Mouse (Mus musculus): Measurements from ENCODE around the gene Srcin1. TPM values are rescaled to one million over a fixed set of nuclear protein-coding genes. Genes with fewer than 3 reads are reported as not detected.

Gene Srcin1
- polyA plus RNA-seq, 1 experiment, result not detected

DNA sequence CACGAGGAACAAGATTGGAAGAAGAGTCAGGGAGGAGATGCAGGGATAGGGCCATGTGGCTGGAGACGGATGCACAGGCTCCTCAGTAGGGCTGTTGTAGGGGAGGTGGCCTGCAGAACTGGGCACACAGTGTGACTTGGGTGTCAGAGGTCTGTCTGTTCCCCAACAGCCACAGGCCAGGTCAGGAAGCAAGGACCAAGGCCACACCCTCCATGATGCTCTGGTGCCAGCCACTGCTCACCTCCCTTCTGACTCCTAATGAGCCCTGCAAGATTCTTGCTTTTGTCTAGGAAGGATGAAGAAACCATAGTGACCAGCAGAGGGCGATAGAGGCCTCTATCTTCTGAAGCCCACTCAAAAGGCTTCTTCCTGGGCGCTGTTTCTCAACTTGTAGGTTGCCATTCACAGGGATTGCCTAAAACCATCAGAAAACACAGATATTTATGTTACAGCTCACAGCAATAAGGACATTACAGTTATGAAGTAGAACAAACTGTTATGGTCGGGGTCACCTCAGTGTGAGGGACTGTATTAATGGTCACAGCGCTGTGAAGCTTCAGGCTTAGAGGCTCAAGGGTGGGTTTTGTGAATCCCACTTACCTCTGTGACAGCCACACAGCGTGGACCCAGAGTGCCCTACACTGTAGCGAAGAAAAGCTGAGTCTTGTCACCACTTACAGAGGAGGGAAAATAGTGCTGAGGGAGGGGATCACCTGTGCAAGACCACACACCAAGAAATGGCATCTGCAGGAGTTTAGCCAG is 99.5 kb downstream of the Srcin1 start:
- no peak overlapping the region for H3K4me3 ChIP-seq
- TF ChIP-seq CEBPB (IDR thresholded peaks at IDR 0.05; ENCODE audit: insufficient read depth, poor library complexity, severe bottlenecking) (no peak), POLR2A (IDR thresholded peaks at IDR 0.05; ENCODE audit: insufficient read length, low read depth) (no peak), MYOG (IDR thresholded peaks at IDR 0.05; ENCODE audit: control insufficient read depth in 1 of 3, insufficient read depth in 1 of 3, insufficient read length in 2 of 3, low read depth in 2 of 3) (no peak), E2F4 (IDR thresholded peaks at IDR 0.05; ENCODE audit: insufficient read depth) (no peak), USF1 (IDR thresholded peaks at IDR 0.05; ENCODE audit: low read depth) (no peak), REST (IDR thresholded peaks at IDR 0.05; ENCODE audit: insufficient read depth, insufficient read length) (no peak), MYOD1 (IDR thresholded peaks at IDR 0.05; ENCODE audit: control insufficient read depth in 1 of 3, insufficient read length in 2 of 3, low read depth in 2 of 3) (no peak), MAX (IDR thresholded peaks at IDR 0.05; ENCODE audit: low read depth) (no peak), POLR2AphosphoS2 (IDR thresholded peaks at IDR 0.05; ENCODE audit: insufficient read length, low read depth) (no peak), TCF12 (IDR thresholded peaks at IDR 0.05; ENCODE audit: insufficient read depth, poor library complexity, severe bottlenecking) (no peak), SRF (IDR thresholded peaks at IDR 0.05; ENCODE audit: control insufficient read depth, insufficient read length, low read depth) (no peak), TCF3 (IDR thresholded peaks at IDR 0.05; ENCODE audit: insufficient read length, low read depth) (no peak)
- H3K4me2 ChIP-seq (ENCODE audit: low read depth), result no peak overlapping the region
- peaks cover 11% of the 10 kb centered on the region for H3K79me2 ChIP-seq (ENCODE audit: control insufficient read depth, insufficient read depth)
- H3K36me3 ChIP-seq (ENCODE audit: control insufficient read depth, insufficient read depth), result peaks cover 72% of the 10 kb centered on the region
- H3K27me3 ChIP-seq (ENCODE audit: control insufficient read depth, insufficient read depth, insufficient read length), result no peaks in the 10 kb centered on the region
- no peak overlapping the region for H3ac ChIP-seq (ENCODE audit: control insufficient read depth, insufficient read length)

DNA sequence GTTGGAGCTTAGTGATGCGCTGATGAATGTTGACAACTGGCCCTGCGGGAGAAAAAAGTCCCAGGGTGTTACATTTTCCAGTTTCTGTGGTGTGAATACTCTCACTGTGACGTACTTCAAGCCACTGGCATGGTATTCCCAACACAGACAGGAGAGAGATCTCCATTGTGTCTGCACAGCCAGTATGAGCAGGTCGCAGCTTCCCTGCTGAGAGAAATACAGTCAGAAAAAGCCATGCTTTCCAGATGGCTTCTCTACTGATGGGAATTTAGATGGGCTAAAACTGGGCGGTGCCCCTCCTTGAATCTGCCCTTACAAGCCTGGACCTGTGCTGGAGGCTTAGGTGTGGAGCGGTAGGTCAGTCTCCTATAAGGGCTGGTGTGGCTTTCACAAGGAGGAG is 104.7 kb downstream of the Srcin1 start:
- Histone ChIP-seq H3ac (ENCODE audit: control insufficient read depth, insufficient read length) (no peak overlapping the region), H3K27me3 (ENCODE audit: control insufficient read depth, insufficient read depth, insufficient read length) (no peaks in the 10 kb centered on the region), H3K79me2 (ENCODE audit: control insufficient read depth, insufficient read depth) (no peaks in the 10 kb centered on the region), H3K4me2 (ENCODE audit: low read depth) (no peak overlapping the region), H3K36me3 (ENCODE audit: control insufficient read depth, insufficient read depth) (peaks cover 53% of the 10 kb centered on the region), H3K4me3 (no peak overlapping the region)
- TF ChIP-seq POLR2A (IDR thresholded peaks at IDR 0.05; ENCODE audit: insufficient read length, low read depth) (no peak), MYOG (IDR thresholded peaks at IDR 0.05; ENCODE audit: control insufficient read depth in 1 of 3, insufficient read depth in 1 of 3, insufficient read length in 2 of 3, low read depth in 2 of 3) (no peak), POLR2AphosphoS2 (IDR thresholded peaks at IDR 0.05; ENCODE audit: insufficient read length, low read depth) (no peak), TCF3 (IDR thresholded peaks at IDR 0.05; ENCODE audit: insufficient read length, low read depth) (no peak), MAX (IDR thresholded peaks at IDR 0.05; ENCODE audit: low read depth) (no peak), SRF (IDR thresholded peaks at IDR 0.05; ENCODE audit: control insufficient read depth, insufficient read length, low read depth) (no peak), USF1 (IDR thresholded peaks at IDR 0.05; ENCODE audit: low read depth) (no peak), CEBPB (IDR thresholded peaks at IDR 0.05; ENCODE audit: insufficient read depth, poor library complexity, severe bottlenecking) (no peak), TCF12 (IDR thresholded peaks at IDR 0.05; ENCODE audit: insufficient read depth, poor library complexity, severe bottlenecking) (no peak), E2F4 (IDR thresholded peaks at IDR 0.05; ENCODE audit: insufficient read depth) (no peak), MYOD1 (IDR thresholded peaks at IDR 0.05; ENCODE audit: control insufficient read depth in 1 of 3, insufficient read length in 2 of 3, low read depth in 2 of 3) (no peak), REST (IDR thresholded peaks at IDR 0.05; ENCODE audit: insufficient read depth, insufficient read length) (no peak)

DNA sequence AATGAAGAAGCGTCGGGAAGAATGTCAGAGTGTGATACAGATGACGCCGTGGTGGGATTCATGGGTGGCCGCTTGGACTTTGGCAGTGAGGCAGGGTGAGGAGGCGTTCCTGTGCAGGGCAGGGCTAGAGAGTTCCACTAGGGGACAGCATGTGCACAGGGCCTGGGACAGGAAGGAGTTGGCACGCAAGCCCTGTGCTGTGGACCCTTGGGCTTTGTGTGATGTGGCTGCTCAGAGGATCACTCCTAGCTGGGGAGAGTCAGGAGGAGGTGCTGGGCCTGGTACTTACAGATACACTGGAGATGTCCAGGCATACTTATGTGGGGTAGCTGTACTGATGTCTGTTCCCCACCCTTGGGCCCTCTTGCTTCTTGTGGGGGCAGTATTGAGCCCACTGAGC is 106.2 kb downstream of the Srcin1 start:
- Histone ChIP-seq H3K4me2 (ENCODE audit: low read depth) (no peak overlapping the region), H3K27me3 (ENCODE audit: control insufficient read depth, insufficient read depth, insufficient read length) (no peaks in the 10 kb centered on the region), H3K36me3 (ENCODE audit: control insufficient read depth, insufficient read depth) (peaks cover 42% of the 10 kb centered on the region), H3K79me2 (ENCODE audit: control insufficient read depth, insufficient read depth) (no peaks in the 10 kb centered on the region), H3K4me3 (no peak overlapping the region), H3ac (ENCODE audit: control insufficient read depth, insufficient read length) (no peak overlapping the region)
- TF ChIP-seq MYOD1 (IDR thresholded peaks at IDR 0.05; ENCODE audit: control insufficient read depth in 1 of 3, insufficient read length in 2 of 3, low read depth in 2 of 3) (no peak), TCF12 (IDR thresholded peaks at IDR 0.05; ENCODE audit: insufficient read depth, poor library complexity, severe bottlenecking) (no peak), E2F4 (IDR thresholded peaks at IDR 0.05; ENCODE audit: insufficient read depth) (no peak), MYOG (IDR thresholded peaks at IDR 0.05; ENCODE audit: control insufficient read depth in 1 of 3, insufficient read depth in 1 of 3, insufficient read length in 2 of 3, low read depth in 2 of 3) (no peak), REST (IDR thresholded peaks at IDR 0.05; ENCODE audit: insufficient read depth, insufficient read length) (no peak), USF1 (IDR thresholded peaks at IDR 0.05; ENCODE audit: low read depth) (no peak), POLR2AphosphoS2 (IDR thresholded peaks at IDR 0.05; ENCODE audit: insufficient read length, low read depth) (no peak), CEBPB (IDR thresholded peaks at IDR 0.05; ENCODE audit: insufficient read depth, poor library complexity, severe bottlenecking) (no peak), TCF3 (IDR thresholded peaks at IDR 0.05; ENCODE audit: insufficient read length, low read depth) (no peak), MAX (IDR thresholded peaks at IDR 0.05; ENCODE audit: low read depth) (no peak)

DNA sequence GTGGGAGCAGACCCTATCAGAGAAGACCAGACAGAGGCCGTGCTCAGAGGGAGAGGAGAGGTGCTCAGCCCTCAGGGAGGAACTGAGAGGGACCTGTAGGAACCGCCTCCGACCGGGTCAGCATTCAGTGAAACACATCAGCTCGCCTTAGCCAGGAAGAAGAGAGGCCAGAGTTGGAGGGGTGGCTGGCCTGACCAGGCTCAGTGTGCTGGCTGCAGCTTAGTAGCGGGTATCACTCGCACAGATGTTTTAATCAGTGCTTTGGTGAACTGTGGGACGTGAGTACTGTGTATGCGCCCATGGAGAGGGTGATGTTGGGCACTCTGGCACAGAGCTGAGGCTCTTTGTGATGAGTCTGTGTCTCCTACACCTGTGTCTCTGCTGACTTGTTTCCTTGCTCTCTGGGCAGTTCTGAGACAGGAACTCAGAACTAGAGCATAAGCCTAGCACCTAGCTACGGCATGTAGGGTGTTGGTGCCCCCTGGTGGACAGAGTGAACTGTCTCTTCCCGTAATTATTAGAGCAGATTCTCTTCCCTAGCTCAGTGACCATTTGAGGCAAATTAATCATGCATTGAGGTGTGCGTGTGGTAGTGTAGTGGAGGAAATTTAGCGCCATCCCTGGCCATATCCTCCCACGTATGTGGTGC is 107.2 kb downstream of the Srcin1 start:
- no peak overlapping the region for H3ac ChIP-seq (ENCODE audit: control insufficient read depth, insufficient read length)
- TF ChIP-seq POLR2AphosphoS2 (IDR thresholded peaks at IDR 0.05; ENCODE audit: insufficient read length, low read depth) (peak; percentile 10), SRF (IDR thresholded peaks at IDR 0.05; ENCODE audit: control insufficient read depth, insufficient read length, low read depth) (no peak), CEBPB (IDR thresholded peaks at IDR 0.05; ENCODE audit: insufficient read depth, poor library complexity, severe bottlenecking) (no peak)
- no peak overlapping the region for H3K4me3 ChIP-seq
- no peaks in the 10 kb centered on the region for H3K27me3 ChIP-seq (ENCODE audit: control insufficient read depth, insufficient read depth, insufficient read length)
- H3K79me2 ChIP-seq (ENCODE audit: control insufficient read depth, insufficient read depth), result no peaks in the 10 kb centered on the region
- H3K4me2 ChIP-seq (ENCODE audit: low read depth), result no peak overlapping the region
- peaks cover 41% of the 10 kb centered on the region for H3K36me3 ChIP-seq (ENCODE audit: control insufficient read depth, insufficient read depth)

All from myocyte (in vitro differentiated cells).